Mouse (Mus musculus) layer of hippocampus, adult 8-10 months (tissue): Measurements from ENCODE around the gene Olfr1299. TPM values are rescaled to one million over a fixed set of nuclear protein-coding genes. Genes with fewer than 3 reads are reported as not detected.

Experiments used
- DNase-seq, 2 experiments: peaks; one replicate each; pipeline ENCODE4 v3.0.0; 2022; ENCODE audit warnings: low spot score in 2 of 2
- total RNA-seq, 4 experiments: library from RNA; stranded (reverse); gene quantifications; 2 replicates each; pipeline ENCODE4 v1.2.4; 2022

Gene Olfr1299
- not detected for total RNA-seq

- DNase-seq = no peak
Observed at GRCm38 (mm10) chr2:111661119-111661518, at the start of gene Olfr1299. Olfr1299 (plus strand) TSS chr2:111661419.

- no peak for DNase-seq
Observed at GRCm38 (mm10) chr2:111626397-111626796, 34.8 kb upstream of the Olfr1299 start, which contains the start of gene Olfr1297. Olfr1297 (minus strand) TSS chr2:111626497.

- no peak for DNase-seq
Observed at GRCm38 (mm10) chr2:111649101-111649500, 12.1 kb upstream of the Olfr1299 start, which contains the start of gene Olfr1298. Olfr1298 (minus strand) TSS chr2:111649201.

Other genes with a start within 250 kb of the Olfr1299 start
- gene Olfr1286, start 238.3 kb upstream of the Olfr1299 start, total RNA-seq = not detected
- gene Olfr1287, start 212.3 kb upstream of the Olfr1299 start, total RNA-seq = not detected
- gene Olfr1288, start 187.3 kb upstream of the Olfr1299 start, total RNA-seq = not detected
- gene Olfr1289, start 180.6 kb upstream of the Olfr1299 start, total RNA-seq = not detected
- gene Olfr1290, start 167.6 kb upstream of the Olfr1299 start, total RNA-seq = not detected
- not detected for gene Olfr1291-ps1, start 164.2 kb upstream of the Olfr1299 start, total RNA-seq
- gene Olfr1293-ps, start 136.2 kb upstream of the Olfr1299 start, total RNA-seq = not detected
- gene Olfr1294, start 121.1 kb upstream of the Olfr1299 start, total RNA-seq = not detected
- gene Olfr1295, start 91.7 kb upstream of the Olfr1299 start, total RNA-seq = not detected
- not detected for gene Olfr1297, start 34.9 kb upstream of the Olfr1299 start, total RNA-seq
- gene Olfr1298, start 12.2 kb upstream of the Olfr1299 start, total RNA-seq = not detected
- not detected for gene Olfr1301, start 89.6 kb downstream of the Olfr1299 start, total RNA-seq
- gene Olfr1302, start 116.0 kb downstream of the Olfr1299 start, total RNA-seq = not detected
- not detected for gene Olfr1303, start 158.9 kb downstream of the Olfr1299 start, total RNA-seq
- not detected for gene Olfr1305, start 215.7 kb downstream of the Olfr1299 start, total RNA-seq